8 mouse cellular contexts compared by ENCODE assay signal in the genomic region with DNA sequence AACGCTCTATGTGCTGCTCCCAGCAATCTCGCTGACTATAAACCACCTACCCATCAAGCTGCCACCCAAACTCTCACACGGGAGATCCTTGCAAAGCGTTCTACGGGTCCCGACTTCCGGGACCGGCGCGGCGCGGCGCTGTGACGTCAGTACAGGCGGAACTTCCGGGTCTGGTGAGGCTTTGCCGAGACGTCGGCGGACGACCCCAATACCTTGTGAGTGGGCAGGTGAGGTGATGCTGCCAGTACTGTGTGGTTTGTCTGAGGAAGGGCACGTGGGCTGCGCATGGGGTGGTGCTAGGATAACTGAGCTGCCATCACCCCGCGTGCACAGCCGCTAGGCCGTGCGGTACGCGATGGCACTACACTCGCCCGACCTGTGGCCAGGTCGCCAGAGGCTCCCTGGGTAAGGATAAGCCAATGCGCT. TPM values are rescaled to one million over a fixed set of nuclear protein-coding genes. Genes with fewer than 3 reads are reported as not detected.
DNase-seq lines count a peak whose midpoint lies in the region; ATAC-seq lines count a peak whose summit lies in the region.

Gene Ldah (plus strand): TSS at position 130 of the 426 bp plus-strand sequence.

- under 1% methylated on average over 34 of the region's 34 CpGs for WGBS in hindbrain, embryonic 15.5 days

- no peaks in the 10 kb centered on the region for H3K36me3 ChIP-seq in hindbrain, embryonic 15.5 days

- ATAC-seq in hindbrain, embryonic 15.5 days (ENCODE audit: low FRiP score, low read depth), result peak; percentile 100

- peak within 1 kb of the TSS; percentile 78 for H3K27ac ChIP-seq in hindbrain, embryonic 15.5 days (replicated peaks)

- peak within 1 kb of the TSS; percentile 55 for H3K4me2 ChIP-seq in hindbrain, embryonic 15.5 days

- peak; percentile 90 for DNase-seq in R1 (ENCODE audit: low read depth, low spot score)
- DNase-seq in cerebellum, postnatal 25 days, result peak; percentile 95
- peak; percentile 92 to 93 for DNase-seq in frontal cortex, postnatal 36 days (ENCODE audit: low spot score in 2 of 2)
- DNase-seq in left cerebral cortex, adult 11 months (ENCODE audit: low spot score), result peak; percentile 83
- DNase-seq in lung, postnatal 4 days, result peak; percentile 90 to 92
- DNase-seq in retina, postnatal 7 days (ENCODE audit: low read depth, low spot score), result peak; percentile 82
- peak; percentile 86 for DNase-seq in urinary bladder, adult 2 months (ENCODE audit: low spot score)

- H3K27me3 ChIP-seq in hindbrain, embryonic 15.5 days, result no peaks in the 10 kb centered on the region

- H3K4me3 ChIP-seq in hindbrain, embryonic 15.5 days, result peak within 1 kb of the TSS; percentile 70

- H3K9ac ChIP-seq in hindbrain, embryonic 15.5 days, result peak within 1 kb of the TSS; percentile 68

- H3K4me1 ChIP-seq in hindbrain, embryonic 15.5 days (replicated peaks), result peaks cover 11% of the 10 kb centered on the region

- no peaks in the 10 kb centered on the region for H3K9me3 ChIP-seq in hindbrain, embryonic 15.5 days

RNA-seq across cellular contexts. Expression of gene Ldah, which starts in this region (rescaled TPM):
- 67.0 and 68.0 TPM in 2 replicates for polyA plus RNA-seq in hindbrain, embryonic 15.5 days (2015; fragmentation: Nextera tagmentation; extraction: Ambion mirVana)
- 39.6 and 43.4 TPM in 2 replicates for polyA plus RNA-seq in urinary bladder, adult 2 months (2012; rRNA removed)

Comparison
In these comparisons a context has a peak if more than half of its experiments do, and no peak if none do; other contexts are left out.
1. Peak in every context shown above with its lines: DNase-seq, ATAC-seq, H3K4me3 ChIP-seq and H3K27ac ChIP-seq.